Mouse (Mus musculus): ENCODE results near the gene Tfip11. TPM values are rescaled to one million over a fixed set of nuclear protein-coding genes. Genes with fewer than 3 reads are reported as not detected.

Gene Tfip11
- polyA plus RNA-seq, 1 experiment from 2014 or later = 24.9 TPM

DNA sequence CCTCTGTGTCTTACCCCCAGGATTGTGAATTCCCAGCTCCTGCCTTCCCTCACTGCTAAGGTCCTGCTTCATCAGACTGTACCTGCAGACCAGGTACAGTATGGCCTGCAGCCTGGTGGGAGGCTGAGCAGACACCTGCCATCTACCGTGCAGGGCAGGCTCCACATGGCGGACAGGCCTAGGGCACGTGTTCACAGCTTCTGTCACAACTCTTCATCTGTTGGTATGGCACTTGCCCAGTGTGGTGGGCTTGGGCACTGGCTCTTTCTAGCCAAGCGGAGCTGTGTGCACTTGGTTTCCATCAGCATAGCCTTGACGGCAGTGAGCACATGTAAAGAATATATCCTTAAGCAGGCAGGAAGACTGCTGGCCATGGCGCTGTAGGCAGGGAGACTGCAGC is 40.7 kb downstream of the Tfip11 start:
- H3K27me3 ChIP-seq (ENCODE audit: control insufficient read depth, insufficient read depth, low read length) = no peaks in the 10 kb centered on the region
- DNase-seq (ENCODE audit: low spot score) (no peak), ATAC-seq (ENCODE audit: low FRiP score) (no peak)
- H3K4me3 ChIP-seq (replicated peaks; ENCODE audit: low read length) = no peak overlapping the region
- no peak overlapping the region for H3K4me2 ChIP-seq (replicated peaks)
- H3K36me3 ChIP-seq (replicated peaks; ENCODE audit: control insufficient read depth, insufficient read depth) = peaks cover 54% of the 10 kb centered on the region
- no peak overlapping the region for H3K27ac ChIP-seq
- no peak overlapping the region for H3K9ac ChIP-seq
- WGBS = 97% methylated on average over 6 of the region's 6 CpGs
- H3K4me1 ChIP-seq (replicated peaks; ENCODE audit: control insufficient read depth, insufficient read depth, low read length) = peaks cover 26% of the 10 kb centered on the region
- H3K9me3 ChIP-seq (ENCODE audit: control insufficient read depth, low read length) = no peaks in the 10 kb centered on the region

DNA sequence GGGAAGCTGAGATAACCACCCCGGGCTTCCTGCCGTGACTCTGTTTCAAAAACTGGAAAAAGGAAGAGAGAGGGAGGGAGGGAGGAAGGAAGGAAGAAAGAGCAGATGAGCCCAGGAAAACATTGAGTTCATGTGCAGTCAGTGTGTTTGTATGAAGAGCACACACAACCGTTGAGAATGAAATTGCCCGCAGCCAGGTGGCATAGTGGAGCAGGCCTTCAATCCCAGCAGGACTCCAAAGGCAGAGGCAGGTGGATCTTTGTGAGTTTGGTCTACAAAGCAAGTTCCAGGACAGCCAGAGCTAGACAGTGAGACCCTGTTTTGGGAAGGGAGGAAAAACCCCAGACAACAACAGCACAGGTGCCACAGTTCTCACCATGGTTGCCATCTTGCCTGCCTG is 41.2 kb downstream of the Tfip11 start:
- Histone ChIP-seq H3K4me3 (replicated peaks; ENCODE audit: low read length) (no peak overlapping the region), H3K27me3 (ENCODE audit: control insufficient read depth, insufficient read depth, low read length) (no peaks in the 10 kb centered on the region), H3K36me3 (replicated peaks; ENCODE audit: control insufficient read depth, insufficient read depth) (peaks cover 50% of the 10 kb centered on the region), H3K9me3 (ENCODE audit: control insufficient read depth, low read length) (no peaks in the 10 kb centered on the region), H3K9ac (no peak overlapping the region), H3K4me2 (replicated peaks) (no peak overlapping the region), H3K27ac (no peak overlapping the region), H3K4me1 (replicated peaks; ENCODE audit: control insufficient read depth, insufficient read depth, low read length) (peaks cover 30% of the 10 kb centered on the region)
- ATAC-seq (ENCODE audit: low FRiP score) (no peak), DNase-seq (ENCODE audit: low spot score) (no peak)
- WGBS = 91% methylated on average over 4 of the region's 4 CpGs

DNA sequence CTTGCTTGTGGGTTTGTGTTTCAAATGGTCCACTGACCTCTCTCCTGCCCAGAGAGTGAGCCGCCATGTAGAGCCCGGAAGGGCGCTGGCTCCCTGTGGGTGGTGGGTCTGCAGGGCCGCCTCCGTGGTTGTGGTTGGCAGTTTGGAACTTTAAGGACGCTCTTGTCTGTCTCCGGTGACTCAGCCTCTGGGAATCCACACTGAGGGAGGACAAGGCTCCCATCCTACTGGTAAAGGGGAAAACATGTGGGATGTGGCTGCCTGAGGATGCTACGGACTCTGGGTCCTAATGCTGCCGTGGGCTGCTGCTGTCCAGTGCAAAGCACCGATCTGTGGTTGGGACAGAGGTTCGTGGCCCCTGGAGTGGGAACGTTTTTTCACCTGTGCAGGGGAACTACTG is 41.8 kb downstream of the Tfip11 start:
- 90% methylated on average over 12 of the region's 12 CpGs for WGBS
- Histone ChIP-seq H3K9me3 (ENCODE audit: control insufficient read depth, low read length) (no peaks in the 10 kb centered on the region), H3K4me1 (replicated peaks; ENCODE audit: control insufficient read depth, insufficient read depth, low read length) (peaks cover 36% of the 10 kb centered on the region), H3K27ac (no peak overlapping the region), H3K4me3 (replicated peaks; ENCODE audit: low read length) (no peak overlapping the region), H3K4me2 (replicated peaks) (no peak overlapping the region), H3K36me3 (replicated peaks; ENCODE audit: control insufficient read depth, insufficient read depth) (peaks cover 45% of the 10 kb centered on the region), H3K9ac (no peak overlapping the region), H3K27me3 (ENCODE audit: control insufficient read depth, insufficient read depth, low read length) (no peaks in the 10 kb centered on the region)
- ATAC-seq (ENCODE audit: low FRiP score) = no peak
- DNase-seq (ENCODE audit: low spot score) = no peak

DNA sequence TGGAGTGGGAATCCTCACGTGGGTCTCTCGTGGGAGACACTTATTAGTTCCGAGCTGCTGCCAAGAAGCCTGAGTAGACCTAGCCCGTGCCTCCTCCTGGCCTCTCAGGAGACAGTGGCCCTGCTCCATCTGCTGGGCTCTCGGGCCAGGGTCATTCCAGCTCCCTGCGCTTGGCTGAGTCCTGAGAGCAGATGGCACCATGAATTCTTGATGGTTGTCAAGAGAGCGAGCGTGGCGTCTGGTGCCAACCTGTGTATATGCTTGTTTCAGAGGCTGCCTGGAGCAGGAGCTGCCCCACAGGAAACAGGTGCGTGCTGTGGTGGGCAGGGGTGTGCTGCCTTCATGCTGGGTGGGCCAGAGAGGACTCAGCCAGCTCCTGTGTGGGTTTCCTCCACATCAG is 42.5 kb downstream of the Tfip11 start:
- H3K27ac ChIP-seq = peak overlapping the region; percentile 9; the same call in 1 of the 2 replicates
- H3K27me3 ChIP-seq (ENCODE audit: control insufficient read depth, insufficient read depth, low read length) = no peaks in the 10 kb centered on the region
- ATAC-seq (ENCODE audit: low FRiP score) (0 out of 2 replicates have a peak, but pooled peaks have one; percentile 15), DNase-seq (ENCODE audit: low spot score) (no peak)
- peaks cover 42% of the 10 kb centered on the region for H3K36me3 ChIP-seq (replicated peaks; ENCODE audit: control insufficient read depth, insufficient read depth)
- peaks cover 37% of the 10 kb centered on the region for H3K4me1 ChIP-seq (replicated peaks; ENCODE audit: control insufficient read depth, insufficient read depth, low read length)
- no peak overlapping the region for H3K9ac ChIP-seq
- H3K9me3 ChIP-seq (ENCODE audit: control insufficient read depth, low read length) = no peaks in the 10 kb centered on the region
- H3K4me2 ChIP-seq (replicated peaks) = no peak overlapping the region
- H3K4me3 ChIP-seq (replicated peaks; ENCODE audit: low read length) = no peak overlapping the region
- 55% methylated on average over 10 of the region's 10 CpGs for WGBS

DNA sequence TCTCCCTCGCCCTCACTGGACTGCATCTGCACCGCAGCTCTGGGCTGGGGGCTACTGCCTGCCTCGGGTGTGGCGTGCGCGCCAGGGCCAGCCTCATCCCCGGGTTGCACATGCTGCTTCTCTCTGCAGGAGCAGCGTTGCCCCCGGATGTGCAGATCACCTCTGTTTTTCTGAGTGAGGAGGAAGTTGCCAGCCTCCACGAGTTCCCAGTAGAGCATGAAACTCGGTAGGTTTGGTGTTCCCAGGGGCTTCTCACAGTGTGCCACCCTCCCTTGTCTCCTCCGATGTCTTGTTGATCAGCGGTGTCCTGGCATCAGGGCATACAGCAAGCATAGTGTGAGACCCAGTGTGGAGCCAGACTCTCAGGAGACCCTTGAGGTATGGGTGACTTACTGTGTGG is 43.2 kb downstream of the Tfip11 start:
- ATAC-seq (ENCODE audit: low FRiP score) (no peak), DNase-seq (ENCODE audit: low spot score) (no peak)
- Histone ChIP-seq H3K36me3 (replicated peaks; ENCODE audit: control insufficient read depth, insufficient read depth) (peaks cover 38% of the 10 kb centered on the region), H3K4me2 (replicated peaks) (no peak overlapping the region), H3K27me3 (ENCODE audit: control insufficient read depth, insufficient read depth, low read length) (no peaks in the 10 kb centered on the region), H3K4me1 (replicated peaks; ENCODE audit: control insufficient read depth, insufficient read depth, low read length) (peaks cover 37% of the 10 kb centered on the region), H3K27ac (no peak overlapping the region), H3K9me3 (ENCODE audit: control insufficient read depth, low read length) (no peaks in the 10 kb centered on the region), H3K9ac (no peak overlapping the region), H3K4me3 (replicated peaks; ENCODE audit: low read length) (no peak overlapping the region)
- WGBS = 79% methylated on average over 13 of the region's 13 CpGs

DNA sequence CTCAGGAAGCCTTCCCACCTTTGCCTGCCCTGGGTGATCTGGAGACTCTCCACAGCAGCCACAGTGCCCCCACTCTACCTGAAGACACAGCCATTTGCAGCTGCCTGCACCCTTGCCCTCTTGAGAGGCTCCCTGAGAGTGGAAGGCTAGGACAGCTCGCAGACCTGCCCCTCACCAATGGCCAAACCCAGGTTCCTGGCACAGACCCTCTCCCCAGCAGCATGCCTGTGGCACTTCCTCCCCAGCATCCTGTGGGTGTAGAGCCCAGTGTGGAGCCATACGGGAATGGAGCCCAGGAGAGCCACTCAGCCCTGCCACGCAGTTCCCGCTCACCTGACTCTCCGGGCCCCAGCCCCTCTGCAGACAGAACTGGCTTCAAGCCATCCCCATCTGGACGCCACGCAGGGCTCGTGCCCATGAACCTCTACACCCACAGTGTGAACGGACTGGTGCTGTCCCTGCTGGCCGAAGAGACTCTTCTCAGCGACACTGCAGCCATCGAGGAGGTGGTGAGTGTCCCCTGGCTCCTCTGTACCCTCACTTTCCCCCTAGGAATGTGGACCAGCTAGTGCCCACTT is 44.2 kb downstream of the Tfip11 start:
- Histone ChIP-seq H3K9ac (no peak overlapping the region; the same call in 1 of the 2 replicates), H3K27me3 (ENCODE audit: control insufficient read depth, insufficient read depth, low read length) (no peaks in the 10 kb centered on the region), H3K4me2 (replicated peaks) (no peak overlapping the region), H3K9me3 (ENCODE audit: control insufficient read depth, low read length) (no peaks in the 10 kb centered on the region), H3K36me3 (replicated peaks; ENCODE audit: control insufficient read depth, insufficient read depth) (peaks cover 37% of the 10 kb centered on the region), H3K4me1 (replicated peaks; ENCODE audit: control insufficient read depth, insufficient read depth, low read length) (peaks cover 37% of the 10 kb centered on the region), H3K4me3 (replicated peaks; ENCODE audit: low read length) (no peak overlapping the region), H3K27ac (peak overlapping the region; percentile 88)
- 72% methylated on average over 12 of the region's 12 CpGs for WGBS
- no peak for DNase-seq (ENCODE audit: low spot score)
- no peak for ATAC-seq (ENCODE audit: low FRiP score)

DNA sequence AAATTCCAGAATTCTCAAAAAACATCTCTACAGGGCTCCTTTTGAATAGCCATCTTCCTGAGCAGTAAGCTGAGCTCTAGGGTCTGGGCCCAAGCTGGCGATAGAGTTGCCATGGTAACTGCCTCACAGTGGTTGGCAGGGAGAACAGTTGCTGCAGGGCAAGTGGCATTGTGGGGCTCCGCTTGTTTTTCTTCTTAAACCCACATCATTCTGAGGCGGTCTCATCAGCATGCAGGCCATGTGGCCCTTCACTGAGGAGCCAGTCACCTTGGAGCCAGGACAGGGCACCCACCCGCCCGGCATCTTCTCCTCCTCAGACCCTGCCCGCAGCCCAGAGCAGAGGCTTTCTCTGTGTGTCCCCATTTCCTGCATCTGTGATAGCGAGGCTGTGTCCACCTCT is 45.8 kb downstream of the Tfip11 start:
- H3K9ac ChIP-seq = peak overlapping the region; percentile 29
- 12% methylated on average over 7 of the region's 7 CpGs for WGBS
- peak overlapping the region; percentile 19; the same call in 1 of the 2 replicates for H3K4me2 ChIP-seq (replicated peaks)
- H3K4me3 ChIP-seq (replicated peaks; ENCODE audit: low read length) = no peak overlapping the region
- peaks cover 37% of the 10 kb centered on the region for H3K4me1 ChIP-seq (replicated peaks; ENCODE audit: control insufficient read depth, insufficient read depth, low read length)
- DNase-seq (ENCODE audit: low spot score) = peak; percentile 85
- H3K27ac ChIP-seq = peak overlapping the region; percentile 88
- no peaks in the 10 kb centered on the region for H3K9me3 ChIP-seq (ENCODE audit: control insufficient read depth, low read length)
- peaks cover 42% of the 10 kb centered on the region for H3K36me3 ChIP-seq (replicated peaks; ENCODE audit: control insufficient read depth, insufficient read depth)
- ATAC-seq (ENCODE audit: low FRiP score) = peak; percentile 83
- no peaks in the 10 kb centered on the region for H3K27me3 ChIP-seq (ENCODE audit: control insufficient read depth, insufficient read depth, low read length)

DNA sequence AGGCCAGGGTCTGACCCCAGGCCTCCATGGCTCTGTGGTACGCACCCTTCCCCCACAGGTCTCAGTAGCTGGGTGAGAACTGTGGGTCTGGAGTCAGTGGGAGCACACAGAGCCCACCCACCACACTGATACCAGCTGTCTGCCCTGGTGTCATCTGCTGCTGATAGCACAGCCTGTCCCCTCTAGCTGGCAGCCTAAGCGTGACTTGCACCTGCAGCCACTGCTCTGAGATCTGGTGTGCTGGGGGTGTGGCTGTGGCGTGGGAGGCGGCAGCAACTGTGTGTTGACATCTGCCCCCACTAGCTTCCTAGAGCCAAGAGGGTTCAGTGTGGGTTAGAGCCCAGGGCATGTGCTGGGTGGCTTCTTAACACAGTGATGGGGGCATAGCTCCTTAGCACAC is 50.0 kb downstream of the Tfip11 start:
- no peak overlapping the region for H3K4me2 ChIP-seq (replicated peaks)
- H3K9me3 ChIP-seq (ENCODE audit: control insufficient read depth, low read length) = no peaks in the 10 kb centered on the region
- peaks cover 18% of the 10 kb centered on the region for H3K4me1 ChIP-seq (replicated peaks; ENCODE audit: control insufficient read depth, insufficient read depth, low read length)
- no peak overlapping the region for H3K4me3 ChIP-seq (replicated peaks; ENCODE audit: low read length)
- peaks cover 54% of the 10 kb centered on the region for H3K36me3 ChIP-seq (replicated peaks; ENCODE audit: control insufficient read depth, insufficient read depth)
- no peak for ATAC-seq (ENCODE audit: low FRiP score)
- H3K9ac ChIP-seq = no peak overlapping the region
- no peaks in the 10 kb centered on the region for H3K27me3 ChIP-seq (ENCODE audit: control insufficient read depth, insufficient read depth, low read length)
- no peak for DNase-seq (ENCODE audit: low spot score)
- 82% methylated on average over 4 of the region's 4 CpGs for WGBS
- H3K27ac ChIP-seq = no peak overlapping the region

DNA sequence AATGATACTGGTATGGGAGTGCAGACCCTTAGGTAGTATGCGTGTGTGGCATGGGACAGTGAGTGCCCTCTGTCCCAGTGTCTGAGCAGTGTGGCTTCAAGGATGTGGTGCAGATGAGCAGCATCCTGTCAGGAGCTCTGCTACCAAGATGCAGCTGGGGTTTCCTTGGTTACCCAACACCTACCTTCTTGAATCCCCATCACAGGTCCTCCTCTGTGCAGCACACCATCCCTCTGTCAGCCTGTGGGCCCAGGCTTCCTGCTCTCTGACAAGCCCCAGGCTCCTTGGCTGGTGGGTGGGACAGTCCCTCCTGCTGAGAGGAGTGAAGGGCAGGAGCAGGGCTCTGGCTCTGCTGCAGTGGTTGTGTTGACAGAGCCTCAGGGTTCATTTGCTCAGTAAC is 51.2 kb downstream of the Tfip11 start:
- H3K9ac ChIP-seq = no peak overlapping the region
- H3K4me3 ChIP-seq (replicated peaks; ENCODE audit: low read length) = no peak overlapping the region
- no peak overlapping the region for H3K4me2 ChIP-seq (replicated peaks)
- ATAC-seq (ENCODE audit: low FRiP score) (no peak), DNase-seq (ENCODE audit: low spot score) (no peak)
- peaks cover 54% of the 10 kb centered on the region for H3K36me3 ChIP-seq (replicated peaks; ENCODE audit: control insufficient read depth, insufficient read depth)
- peaks cover 9% of the 10 kb centered on the region for H3K4me1 ChIP-seq (replicated peaks; ENCODE audit: control insufficient read depth, insufficient read depth, low read length)
- H3K27ac ChIP-seq = no peak overlapping the region
- H3K27me3 ChIP-seq (ENCODE audit: control insufficient read depth, insufficient read depth, low read length) = no peaks in the 10 kb centered on the region
- 82% methylated on average over 1 of the region's 1 CpGs for WGBS
- H3K9me3 ChIP-seq (ENCODE audit: control insufficient read depth, low read length) = no peaks in the 10 kb centered on the region

DNA sequence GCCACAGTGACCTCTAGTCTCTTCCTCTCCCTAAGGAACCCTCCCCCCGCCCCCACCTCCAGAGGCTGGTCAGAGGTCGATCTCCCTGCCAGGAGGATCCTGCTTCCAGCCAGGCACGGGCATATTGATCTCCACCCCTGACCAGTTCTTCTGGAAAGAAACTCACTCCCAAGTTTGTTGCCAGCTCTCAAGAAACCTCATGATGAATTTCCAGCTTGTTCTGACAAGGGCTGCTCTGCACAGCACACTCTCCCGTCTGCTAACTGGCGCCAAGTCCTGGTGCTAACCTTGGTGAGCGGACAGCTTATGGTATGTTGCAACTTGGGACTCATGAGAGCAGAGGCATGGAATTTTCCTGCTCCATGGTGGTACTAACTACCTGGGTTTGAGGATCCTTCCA is 52.6 kb downstream of the Tfip11 start:
- Histone ChIP-seq H3K9ac (no peak overlapping the region), H3K36me3 (replicated peaks; ENCODE audit: control insufficient read depth, insufficient read depth) (peaks cover 50% of the 10 kb centered on the region), H3K9me3 (ENCODE audit: control insufficient read depth, low read length) (no peaks in the 10 kb centered on the region), H3K4me1 (replicated peaks; ENCODE audit: control insufficient read depth, insufficient read depth, low read length) (peaks cover 6% of the 10 kb centered on the region), H3K27ac (no peak overlapping the region), H3K4me2 (replicated peaks) (no peak overlapping the region), H3K4me3 (replicated peaks; ENCODE audit: low read length) (no peak overlapping the region), H3K27me3 (ENCODE audit: control insufficient read depth, insufficient read depth, low read length) (no peaks in the 10 kb centered on the region)
- ATAC-seq (ENCODE audit: low FRiP score) = no peak
- no peak for DNase-seq (ENCODE audit: low spot score)
- 90% methylated on average over 6 of the region's 6 CpGs for WGBS
